Mouse (Mus musculus) heart, embryonic 15.5 days (tissue): Measurements from ENCODE around the gene B430306N03Rik. TPM values are rescaled to one million over a fixed set of nuclear protein-coding genes. Genes with fewer than 3 reads are reported as not detected.
"Not testable (repeated sequence)": the region's sequence is repeated elsewhere in the genome, so short reads cannot be mapped to it uniquely, and the experiment has no call there.

Experiments used
- ATAC-seq: fragments of 200-750 bp; cut with Nextera tagmentation; replicated peaks from 2 replicates; pipeline ENCODE4 v1.8.0; 2017; ENCODE audit warnings: low read depth, moderate TSS enrichment; ENCODE audit not compliant: insufficient number of reproducible peaks, insufficient read depth, low FRiP score
- H3K27ac ChIP-seq: fragments of 300-500 bp; sonication (generic); 2 replicates; pipeline ENCODE4 v1.5.1; 2015; ENCODE audit warnings: mild to moderate bottlenecking, inconsistent platforms
- H3K27me3 ChIP-seq: fragments of 300-500 bp; sonication (generic); 2 replicates; pipeline ENCODE4 v1.6.1; 2015; ENCODE audit warnings: inconsistent platforms
- H3K36me3 ChIP-seq: fragments of 300-500 bp; sonication (generic); 2 replicates; pipeline ENCODE4 v1.6.1; 2015; ENCODE audit warnings: mild to moderate bottlenecking, inconsistent platforms
- H3K4me1 ChIP-seq: fragments of 300-500 bp; sonication (generic); replicated peaks from 2 replicates; pipeline ENCODE4 v1.6.1; 2015; ENCODE audit warnings: inconsistent platforms
- H3K4me2 ChIP-seq: fragments of 300-500 bp; sonication (generic); 2 replicates; pipeline ENCODE4 v1.6.1; 2015; ENCODE audit warnings: inconsistent platforms, mild to moderate bottlenecking, moderate library complexity
- H3K4me3 ChIP-seq: fragments of 300-500 bp; sonication (generic); 2 replicates; pipeline ENCODE4 v1.5.1; 2015; ENCODE audit warnings: mild to moderate bottlenecking, inconsistent platforms
- H3K9ac ChIP-seq: fragments of 300-500 bp; sonication (generic); 2 replicates; pipeline ENCODE4 v1.6.1; 2015; ENCODE audit warnings: mild to moderate bottlenecking, inconsistent platforms
- H3K9me3 ChIP-seq: fragments of 300-500 bp; sonication (generic); replicated peaks from 2 replicates; pipeline ENCODE4 v1.6.1; 2016; ENCODE audit warnings: inconsistent platforms
- WGBS: fragments of 180-500 bp; shearing (Covaris S2); methylation state at CpG from one replicate; pipeline ENCODE4 v1.1.7; 2015; ENCODE audit warnings: mixed read lengths; 5-methylcytosine and 5-hydroxymethylcytosine counted together
- polyA plus RNA-seq: library from polyadenylated mRNA; unstranded; fragments of >200 nt; fragmentation: Nextera tagmentation; extraction: Ambion mirVana; gene quantifications from 2 replicates; pipeline ENCODE4 v1.2.1, GENCODE M21; 2015

The B430306N03Rik gene
- 0.16 and 0.48 TPM in 2 replicates for polyA plus RNA-seq

GRCm38 (mm10) chr17:48315905-48316579 is at the start of gene B430306N03Rik:
Gene B430306N03Rik, plus strand, starts transcription at chr17:48316141.
- WGBS: 73% methylated on average over 3 of the region's 3 CpGs
- not testable (repeated sequence) for H3K9ac ChIP-seq, H3K27me3 ChIP-seq, H3K27ac ChIP-seq, H3K4me1 ChIP-seq, ATAC-seq, H3K4me2 ChIP-seq, H3K36me3 ChIP-seq, H3K4me3 ChIP-seq, H3K9me3 ChIP-seq

DNA sequence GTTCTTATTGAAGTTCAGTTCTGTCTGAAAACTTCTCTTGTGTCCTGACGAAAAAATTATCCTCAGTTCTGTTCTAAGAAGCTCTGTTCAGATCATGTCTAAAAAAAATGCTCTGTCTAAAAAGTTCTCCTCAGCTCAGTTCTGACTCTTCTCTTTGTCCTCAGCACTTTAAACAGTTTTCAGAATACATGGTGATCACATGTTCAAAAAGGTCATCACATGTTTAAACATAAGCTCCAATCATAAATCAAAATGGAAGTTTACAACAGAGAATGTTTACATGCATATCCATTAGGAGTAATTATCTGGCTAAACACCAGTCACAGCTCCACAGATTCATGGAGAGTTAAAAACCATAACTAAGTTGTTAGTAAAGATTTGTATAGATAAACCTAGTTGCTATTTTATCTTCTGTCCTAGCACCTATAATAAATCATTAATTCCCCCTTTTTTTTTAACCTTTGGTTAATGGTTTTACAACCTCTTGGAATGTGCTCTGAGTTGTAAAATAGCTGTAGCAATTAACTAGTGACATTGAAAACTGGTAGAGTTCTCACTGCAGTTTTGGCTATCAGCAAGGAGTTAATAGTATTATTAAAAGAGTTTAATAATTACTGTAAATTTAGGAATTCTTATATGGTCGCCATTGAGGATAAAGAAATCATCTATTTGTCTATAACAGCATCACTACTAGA is 49.2 kb upstream of the B430306N03Rik start:
- Histone ChIP-seq H3K4me3 (no peak overlapping the region), H3K27me3 (no peaks in the 10 kb centered on the region), H3K9ac (no peak overlapping the region), H3K9me3 (no peaks in the 10 kb centered on the region), H3K27ac (no peak overlapping the region), H3K36me3 (no peaks in the 10 kb centered on the region), H3K4me1 (no peaks in the 10 kb centered on the region), H3K4me2 (no peak overlapping the region)
- 35% methylated on average over 2 of the region's 2 CpGs for WGBS
- ATAC-seq: no peak

DNA sequence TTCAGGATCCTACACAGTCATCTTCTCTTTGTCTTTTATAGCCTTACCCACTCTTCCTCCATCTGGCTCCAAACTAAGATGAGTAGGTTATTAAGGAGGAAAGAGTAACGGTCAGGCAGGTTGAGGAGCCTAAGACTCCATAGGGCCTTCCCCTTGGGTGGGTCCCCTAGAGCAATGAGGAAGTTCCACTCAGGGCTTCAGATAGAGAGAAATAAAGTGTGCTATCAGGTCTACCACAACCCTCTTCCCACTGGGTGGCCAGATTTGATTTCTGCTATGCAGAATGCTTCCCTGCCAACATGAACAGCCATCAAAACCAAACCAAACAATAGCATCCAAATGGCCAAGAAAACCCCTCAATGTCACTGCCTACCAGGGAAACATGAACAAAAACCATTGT is 48.4 kb upstream of the B430306N03Rik start:
- H3K4me1 ChIP-seq: no peaks in the 10 kb centered on the region
- WGBS: 100% methylated on average over 1 of the region's 1 CpGs
- H3K9ac ChIP-seq: no peak overlapping the region
- no peak overlapping the region for H3K4me3 ChIP-seq
- H3K27me3 ChIP-seq: no peaks in the 10 kb centered on the region
- H3K27ac ChIP-seq: no peak overlapping the region
- H3K4me2 ChIP-seq: no peak overlapping the region
- no peaks in the 10 kb centered on the region for H3K36me3 ChIP-seq
- no peak for ATAC-seq
- no peaks in the 10 kb centered on the region for H3K9me3 ChIP-seq

- Histone ChIP-seq H3K9me3 (no peaks in the 10 kb centered on the region), H3K4me3 (no peak overlapping the region)
- ATAC-seq: no peak
These were observed 47.7 kb upstream of the B430306N03Rik start for GRCm38 (mm10) chr17:48268276-48268675.

GRCm38 (mm10) chr17:48269833-48270232 is 46.1 kb upstream of the B430306N03Rik start:
- H3K27ac ChIP-seq: no peak overlapping the region
- H3K27me3 ChIP-seq: no peaks in the 10 kb centered on the region
- no peaks in the 10 kb centered on the region for H3K36me3 ChIP-seq
- 64% methylated on average over 4 of the region's 4 CpGs for WGBS
- no peak for ATAC-seq
- H3K4me3 ChIP-seq: no peak overlapping the region
- H3K9me3 ChIP-seq: no peaks in the 10 kb centered on the region
- no peak overlapping the region for H3K9ac ChIP-seq
- no peak overlapping the region for H3K4me2 ChIP-seq
- H3K4me1 ChIP-seq: no peaks in the 10 kb centered on the region

More at GRCm38 (mm10) chr17:48268276-48268675, 47.7 kb upstream of the B430306N03Rik start:
- Histone ChIP-seq H3K27ac (no peak overlapping the region), H3K36me3 (no peaks in the 10 kb centered on the region), H3K27me3 (no peaks in the 10 kb centered on the region), H3K9ac (no peak overlapping the region), H3K4me2 (no peak overlapping the region), H3K4me1 (no peaks in the 10 kb centered on the region)

DNA sequence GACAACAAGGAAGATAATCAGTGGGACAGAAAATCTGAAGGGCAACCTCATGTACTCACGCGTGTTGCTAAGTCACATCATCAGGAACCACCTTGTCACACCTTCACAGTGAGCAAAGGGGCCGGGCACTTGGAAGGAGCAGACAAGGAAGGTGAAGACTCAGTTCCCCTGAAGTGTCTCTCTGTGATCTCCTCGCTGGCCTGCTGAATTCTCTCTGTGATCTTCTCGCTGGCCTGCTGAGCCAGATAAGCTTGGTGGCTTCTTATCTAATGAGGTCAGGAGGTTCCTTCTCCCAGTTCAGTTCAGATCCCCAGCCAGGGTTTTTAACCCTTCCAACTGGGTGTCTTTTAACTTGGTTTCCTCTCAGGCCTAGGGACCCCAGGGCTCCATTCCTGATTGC is 43.8 kb upstream of the B430306N03Rik start:
- Histone ChIP-seq H3K27ac (no peak overlapping the region), H3K4me3 (no peak overlapping the region), H3K36me3 (no peaks in the 10 kb centered on the region), H3K27me3 (no peaks in the 10 kb centered on the region), H3K4me2 (no peak overlapping the region), H3K9ac (no peak overlapping the region), H3K4me1 (no peaks in the 10 kb centered on the region), H3K9me3 (no peaks in the 10 kb centered on the region)
- no peak for ATAC-seq
- 40% methylated on average over 5 of the region's 5 CpGs for WGBS

- no peaks in the 10 kb centered on the region for H3K4me1 ChIP-seq
- WGBS: 76% methylated on average over 4 of the region's 4 CpGs
- no peaks in the 10 kb centered on the region for H3K36me3 ChIP-seq
- H3K9me3 ChIP-seq: no peaks in the 10 kb centered on the region
- no peak overlapping the region for H3K4me3 ChIP-seq
- no peak overlapping the region for H3K4me2 ChIP-seq
- no peak for ATAC-seq
- H3K27ac ChIP-seq: no peak overlapping the region
- H3K9ac ChIP-seq: no peak overlapping the region
- no peaks in the 10 kb centered on the region for H3K27me3 ChIP-seq
These were observed 43.3 kb upstream of the B430306N03Rik start for GRCm38 (mm10) chr17:48272598-48272997.

- 71% methylated on average over 4 of the region's 4 CpGs for WGBS
- Histone ChIP-seq H3K9ac (no peak overlapping the region), H3K4me3 (no peak overlapping the region), H3K4me1 (no peaks in the 10 kb centered on the region), H3K4me2 (no peak overlapping the region), H3K27ac (no peak overlapping the region), H3K27me3 (no peaks in the 10 kb centered on the region), H3K9me3 (no peaks in the 10 kb centered on the region), H3K36me3 (no peaks in the 10 kb centered on the region)
- no peak for ATAC-seq
These were observed 41.8 kb upstream of the B430306N03Rik start for GRCm38 (mm10) chr17:48274098-48274497.

DNA sequence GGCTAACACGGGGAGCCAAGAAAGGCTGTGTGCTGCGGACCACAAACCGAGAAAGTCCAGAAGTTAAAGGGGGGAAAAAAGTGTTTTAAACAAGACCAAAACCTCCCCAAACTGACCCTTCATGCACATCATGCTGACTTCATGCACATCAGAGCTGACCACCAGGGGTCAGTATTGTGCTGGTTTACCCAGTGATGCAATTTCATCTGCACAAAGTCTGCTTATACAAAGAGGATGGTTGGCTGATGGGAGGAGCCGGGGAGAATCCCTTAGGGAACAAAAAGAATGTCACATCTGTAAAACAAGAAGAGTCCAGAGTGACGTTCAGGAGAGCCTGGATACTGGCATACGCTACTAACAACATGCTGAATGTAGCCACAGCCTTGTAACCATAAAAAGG is 41.1 kb upstream of the B430306N03Rik start:
- Histone ChIP-seq H3K9me3 (no peaks in the 10 kb centered on the region), H3K27me3 (no peaks in the 10 kb centered on the region), H3K27ac (no peak overlapping the region), H3K9ac (no peak overlapping the region), H3K36me3 (no peaks in the 10 kb centered on the region), H3K4me1 (no peaks in the 10 kb centered on the region), H3K4me2 (no peak overlapping the region), H3K4me3 (no peak overlapping the region)
- 32% methylated on average over 6 of the region's 6 CpGs for WGBS
- no peak for ATAC-seq

DNA sequence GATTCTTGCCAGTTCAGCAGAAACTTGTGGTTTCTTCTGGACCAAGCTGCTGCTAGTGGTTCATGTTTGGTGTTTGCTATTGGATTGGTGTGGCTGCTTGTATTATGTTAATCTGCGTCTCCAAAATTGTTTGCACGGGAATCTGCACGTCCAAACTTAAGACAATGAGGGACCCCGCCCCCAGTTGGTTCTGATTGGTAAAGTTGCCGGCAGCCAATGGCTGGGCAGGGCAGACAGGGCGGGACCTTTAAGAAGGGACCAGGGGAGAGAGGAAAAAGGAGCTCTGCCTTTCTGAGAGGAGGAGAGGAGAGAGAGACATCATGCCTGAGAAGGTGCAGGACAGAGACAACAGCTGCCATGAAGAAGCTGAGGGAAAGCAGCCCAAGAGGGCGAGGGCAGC is 40.2 kb upstream of the B430306N03Rik start:
- Histone ChIP-seq H3K4me1 (no peaks in the 10 kb centered on the region), H3K27ac (no peak overlapping the region), H3K9ac (no peak overlapping the region), H3K4me3 (no peak overlapping the region), H3K27me3 (no peaks in the 10 kb centered on the region), H3K36me3 (no peaks in the 10 kb centered on the region), H3K9me3 (no peaks in the 10 kb centered on the region), H3K4me2 (no peak overlapping the region)
- WGBS: 54% methylated on average over 7 of the region's 7 CpGs
- ATAC-seq: no peak

DNA sequence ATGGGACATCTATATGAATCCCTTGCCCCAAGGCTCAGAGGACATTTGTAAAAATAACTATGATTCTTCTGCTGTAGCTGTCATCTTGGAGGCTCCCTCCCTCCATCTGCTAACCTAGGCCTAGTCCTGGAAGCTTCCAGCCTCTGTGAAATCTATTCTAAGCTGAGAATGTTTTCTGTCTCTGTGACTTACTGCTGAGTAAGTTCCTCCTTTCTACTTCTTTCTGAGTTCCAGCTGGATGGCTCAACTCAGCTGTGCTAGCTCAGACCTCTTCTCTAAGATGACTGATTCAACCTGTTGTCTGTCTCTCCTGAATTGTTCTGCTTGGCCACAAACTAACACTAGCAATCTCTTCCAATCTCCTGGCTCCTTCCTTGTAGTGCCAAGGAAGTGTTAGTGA is 37.6 kb upstream of the B430306N03Rik start:
- Histone ChIP-seq H3K4me1 (peaks cover 6% of the 10 kb centered on the region; the same call in 1 of the 2 replicates), H3K4me3 (no peak overlapping the region), H3K27me3 (no peaks in the 10 kb centered on the region), H3K27ac (no peak overlapping the region), H3K9me3 (no peaks in the 10 kb centered on the region), H3K4me2 (no peak overlapping the region), H3K36me3 (no peaks in the 10 kb centered on the region), H3K9ac (no peak overlapping the region)
- ATAC-seq: no peak

GRCm38 (mm10) chr17:48279002-48279401 is 36.9 kb upstream of the B430306N03Rik start:
- 67% methylated on average over 4 of the region's 4 CpGs for WGBS
- Histone ChIP-seq H3K4me3 (no peak overlapping the region), H3K4me2 (no peak overlapping the region), H3K9me3 (no peaks in the 10 kb centered on the region), H3K9ac (no peak overlapping the region), H3K27me3 (no peaks in the 10 kb centered on the region), H3K4me1 (peaks cover 6% of the 10 kb centered on the region; the same call in 1 of the 2 replicates), H3K36me3 (no peaks in the 10 kb centered on the region), H3K27ac (no peak overlapping the region)
- no peak for ATAC-seq
